Mouse (Mus musculus) brown adipose tissue, adult 24 weeks (tissue): ENCODE measurements around the gene Arhgap22. TPM values are rescaled to one million over a fixed set of nuclear protein-coding genes. Genes with fewer than 3 reads are reported as not detected.

Experiments used
- H3K27ac ChIP-seq: fragments of 200-500 bp; replicated peaks from 2 replicates; pipeline ENCODE4 v1.5.1; 2012; ENCODE audit warnings: low read depth, mild to moderate bottlenecking, low read length
- H3K4me1 ChIP-seq: fragments of 200-500 bp; 2 replicates; pipeline ENCODE4 v1.6.1; 2012; ENCODE audit warnings: low read length, mixed read lengths; ENCODE audit not compliant: control insufficient read depth, insufficient read depth, insufficient read length
- H3K4me3 ChIP-seq: fragments of 200-500 bp; 2 replicates; pipeline ENCODE4 v1.5.1; 2012; ENCODE audit warnings: low read depth, mild to moderate bottlenecking, low read length, moderate library complexity; ENCODE audit not compliant: insufficient read depth
- polyA plus RNA-seq: library from polyadenylated mRNA; stranded (reverse); fragments of >200 nt; gene quantifications from 2 replicates; pipeline ENCODE4 v1.2.4, GENCODE M21; 2012; ENCODE audit not compliant: missing spikeins, insufficient read depth, insufficient read length

The Arhgap22 gene
- polyA plus RNA-seq, 1 experiment, result 0.95 TPM

GRCm38 (mm10) chr14:33319541-33320521 lies 106.0 kb downstream of the Arhgap22 start:
- H3K4me3 ChIP-seq, result peak overlapping the region; percentile 73
- no peaks in the 10 kb centered on the region; the same call in 1 of the 2 replicates for H3K4me1 ChIP-seq
- H3K27ac ChIP-seq, result no peak overlapping the region

DNA sequence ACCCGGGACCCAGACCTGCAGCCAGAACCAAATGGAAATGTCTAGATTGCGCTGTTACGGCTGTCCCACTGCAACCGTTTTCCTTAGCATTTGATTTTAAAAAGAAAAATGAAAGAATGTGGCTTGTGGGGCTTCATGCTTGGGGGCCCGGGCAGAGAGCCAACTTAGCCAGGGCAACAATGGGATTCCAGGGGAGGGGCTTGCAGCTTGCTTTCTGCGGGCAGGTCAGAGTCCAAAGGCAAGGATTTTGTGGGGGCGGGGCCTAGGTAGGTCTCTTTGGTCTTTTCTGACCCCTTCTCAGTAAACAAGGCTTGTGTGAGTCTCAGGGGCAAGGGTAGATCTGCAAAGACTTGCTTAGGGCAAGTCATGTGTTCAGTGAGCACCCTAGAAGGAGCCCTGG lies 107.0 kb downstream of the Arhgap22 start:
- Histone ChIP-seq H3K27ac (no peak overlapping the region), H3K4me1 (no peaks in the 10 kb centered on the region; the same call in 1 of the 2 replicates), H3K4me3 (0 out of 2 replicates have a peak overlapping the region, but pooled peaks have one; percentile 73)

DNA sequence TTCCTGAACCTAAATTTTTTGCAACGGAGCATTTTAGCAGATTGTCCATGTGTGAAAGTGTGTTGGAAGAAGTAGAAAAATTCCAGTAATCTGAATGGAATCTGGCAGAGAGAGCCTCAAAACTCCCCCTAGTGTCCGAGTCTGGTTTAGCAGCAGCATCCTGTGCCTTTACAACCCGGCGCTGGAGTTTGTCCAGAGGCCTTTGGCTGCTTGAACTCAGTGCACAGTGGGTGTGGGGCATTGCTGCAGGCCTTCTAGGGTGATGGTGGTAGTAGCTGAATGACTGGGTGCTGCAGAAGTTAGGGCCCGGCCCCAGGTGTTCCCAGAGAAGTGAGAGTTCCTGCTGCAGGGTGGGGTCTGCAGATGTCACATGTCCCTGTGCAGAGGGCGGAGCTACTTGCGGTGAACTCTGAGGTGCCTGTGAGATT lies 108.8 kb downstream of the Arhgap22 start:
- Histone ChIP-seq H3K4me3 (no peak overlapping the region), H3K4me1 (no peaks in the 10 kb centered on the region; the same call in 1 of the 2 replicates), H3K27ac (no peak overlapping the region)

DNA sequence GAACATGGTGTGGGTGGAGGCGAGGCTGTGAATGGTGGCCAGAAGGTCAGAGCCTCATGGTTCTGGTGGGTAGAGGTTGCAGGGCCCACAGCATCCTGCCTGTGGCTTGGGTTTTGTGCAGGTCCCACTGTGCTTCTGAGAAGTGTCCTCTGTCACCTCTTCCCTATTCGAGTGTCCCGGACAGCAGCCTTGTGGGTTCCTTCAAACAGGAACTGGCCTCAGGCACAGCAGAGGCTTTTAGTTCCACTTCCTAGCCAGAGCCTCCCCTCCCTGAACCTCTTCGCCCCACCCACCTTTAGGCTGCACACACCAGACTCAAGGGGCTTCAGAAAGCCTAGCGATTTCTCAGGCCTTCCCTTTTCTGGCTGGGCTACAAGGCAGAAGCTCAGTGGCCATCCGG lies 110.7 kb downstream of the Arhgap22 start:
- no peaks in the 10 kb centered on the region; the same call in 1 of the 2 replicates for H3K4me1 ChIP-seq
- no peak overlapping the region for H3K27ac ChIP-seq
- no peak overlapping the region for H3K4me3 ChIP-seq

- no peak overlapping the region for H3K27ac ChIP-seq
Measured at GRCm38 (mm10) chr14:33328369-33328768, 114.5 kb downstream of the Arhgap22 start.

GRCm38 (mm10) chr14:33329297-33329805 lies 115.5 kb downstream of the Arhgap22 start:
- no peak overlapping the region for H3K27ac ChIP-seq
- no peak overlapping the region for H3K4me3 ChIP-seq
- no peaks in the 10 kb centered on the region for H3K4me1 ChIP-seq

More at GRCm38 (mm10) chr14:33328369-33328768, 114.5 kb downstream of the Arhgap22 start:
- Histone ChIP-seq H3K4me3 (no peak overlapping the region), H3K4me1 (no peaks in the 10 kb centered on the region)

DNA sequence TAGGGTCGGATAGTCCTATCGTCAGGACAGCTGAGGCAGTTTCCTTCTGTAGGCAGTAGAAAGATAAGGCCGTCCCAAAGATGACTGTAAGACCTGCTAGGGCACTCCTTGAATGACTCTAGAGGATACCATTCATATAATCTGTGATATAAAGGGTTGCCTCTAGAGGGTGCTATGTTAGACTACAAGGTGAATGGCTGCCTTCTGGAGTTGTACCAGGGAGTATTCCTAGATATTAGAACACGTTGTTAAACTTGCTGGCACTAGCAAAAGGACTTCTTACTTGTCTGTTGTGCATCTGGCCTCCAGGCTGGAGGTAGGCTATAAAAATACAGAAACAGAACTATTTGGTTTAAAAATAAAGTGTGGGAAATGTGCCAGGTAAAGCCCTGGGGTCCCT lies 117.2 kb downstream of the Arhgap22 start:
- no peaks in the 10 kb centered on the region for H3K4me1 ChIP-seq
- H3K27ac ChIP-seq, result no peak overlapping the region
- no peak overlapping the region for H3K4me3 ChIP-seq

DNA sequence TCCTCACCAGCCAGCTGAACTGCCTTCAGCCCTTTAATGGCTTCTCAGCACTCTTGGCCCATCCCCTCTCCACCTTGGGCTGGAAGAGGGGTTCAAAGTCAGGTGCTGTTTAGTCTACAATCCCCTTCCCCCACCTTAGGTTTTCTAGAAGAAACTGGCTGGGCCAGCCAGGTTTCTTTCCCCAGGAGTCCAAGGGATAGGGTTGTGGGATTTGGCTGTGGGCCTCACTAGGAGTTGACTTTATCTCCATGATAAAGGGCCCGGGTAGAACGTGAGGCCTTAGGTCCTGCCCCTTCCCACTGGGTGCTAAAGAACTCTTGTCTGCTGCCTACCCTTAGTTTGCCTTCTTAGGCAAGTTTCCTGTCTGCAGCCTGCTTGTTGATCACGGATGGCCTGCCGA lies 117.8 kb downstream of the Arhgap22 start:
- no peak overlapping the region for H3K27ac ChIP-seq
- H3K4me3 ChIP-seq, result no peak overlapping the region
- no peaks in the 10 kb centered on the region for H3K4me1 ChIP-seq

GRCm38 (mm10) chr14:33333833-33334232 lies 120.0 kb downstream of the Arhgap22 start:
- Histone ChIP-seq H3K4me3 (no peak overlapping the region), H3K27ac (no peak overlapping the region), H3K4me1 (no peaks in the 10 kb centered on the region)

DNA sequence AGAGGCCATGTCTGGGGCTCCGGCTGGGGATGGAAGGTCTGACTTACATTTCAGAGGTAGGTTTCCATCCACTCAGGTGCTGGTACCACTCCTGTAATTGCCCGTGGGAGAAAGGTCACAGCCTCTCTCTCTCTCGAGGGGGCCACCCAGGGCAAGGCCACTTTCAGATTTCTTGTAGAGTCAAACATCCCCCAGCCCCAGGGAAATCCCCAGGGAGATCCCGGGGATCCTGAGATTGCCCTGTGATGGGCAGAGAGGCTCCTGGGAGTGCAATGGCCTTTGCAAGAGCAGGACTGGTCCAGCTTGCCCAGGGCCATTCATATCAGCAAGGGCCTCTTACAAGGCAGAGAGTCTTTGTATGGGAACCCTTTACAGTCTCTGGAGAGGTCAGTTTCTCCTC lies 120.6 kb downstream of the Arhgap22 start:
- no peak overlapping the region for H3K27ac ChIP-seq
- H3K4me3 ChIP-seq, result no peak overlapping the region
- no peaks in the 10 kb centered on the region for H3K4me1 ChIP-seq

GRCm38 (mm10) chr14:33335733-33336132 lies 121.9 kb downstream of the Arhgap22 start:
- Histone ChIP-seq H3K27ac (no peak overlapping the region), H3K4me3 (no peak overlapping the region), H3K4me1 (no peaks in the 10 kb centered on the region)

DNA sequence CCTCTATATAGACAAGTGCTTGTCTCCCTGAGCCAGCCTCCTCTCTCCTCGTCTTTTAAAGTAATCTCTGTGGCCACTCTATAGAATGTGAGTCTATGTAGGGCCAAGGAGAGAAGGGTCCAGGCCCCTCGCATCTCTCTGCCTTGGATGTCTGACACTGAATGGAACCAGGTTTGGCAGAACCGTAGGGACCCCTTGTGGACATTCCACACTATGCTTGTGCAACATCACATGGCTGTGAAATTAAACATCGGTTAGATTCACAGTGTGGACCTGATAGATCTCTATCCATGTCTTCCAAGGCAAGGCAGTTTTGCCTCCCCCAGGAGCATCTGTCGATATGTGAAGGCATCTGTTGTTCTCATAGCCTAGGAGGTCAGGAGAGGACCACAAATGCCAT lies 124.9 kb downstream of the Arhgap22 start:
- Histone ChIP-seq H3K4me3 (no peak overlapping the region), H3K27ac (no peak overlapping the region), H3K4me1 (no peaks in the 10 kb centered on the region)

GRCm38 (mm10) chr14:33343131-33343725 lies 129.4 kb downstream of the Arhgap22 start:
- Histone ChIP-seq H3K4me3 (no peak overlapping the region), H3K27ac (no peak overlapping the region), H3K4me1 (no peaks in the 10 kb centered on the region)

GRCm38 (mm10) chr14:33346546-33346945 lies 132.7 kb downstream of the Arhgap22 start:
- H3K4me1 ChIP-seq, result peaks cover 3% of the 10 kb centered on the region
- H3K4me3 ChIP-seq, result no peak overlapping the region
- no peak overlapping the region for H3K27ac ChIP-seq

DNA sequence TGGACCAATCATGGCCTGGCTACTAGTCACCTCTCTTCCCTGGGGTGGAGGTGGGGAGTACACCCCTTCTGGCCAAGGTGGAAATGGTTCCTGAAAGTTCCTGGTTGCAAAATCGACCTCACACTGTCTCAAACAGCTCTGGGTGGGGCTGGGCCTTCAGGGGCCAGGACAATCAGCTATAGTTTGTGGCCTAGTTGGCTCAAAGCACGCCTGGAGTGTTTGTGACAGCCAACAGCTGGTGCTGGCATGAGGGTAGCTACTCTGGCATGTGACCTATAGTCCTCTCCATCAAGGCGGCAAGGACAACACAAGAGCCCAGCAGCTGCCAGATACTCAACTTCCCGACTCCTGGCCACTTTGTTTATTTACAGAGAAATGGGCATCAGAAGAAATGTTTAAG lies 133.9 kb downstream of the Arhgap22 start:
- Histone ChIP-seq H3K4me3 (no peak overlapping the region), H3K27ac (no peak overlapping the region), H3K4me1 (peaks cover 7% of the 10 kb centered on the region)
